Comparison of ENCODE assay signal across 18 mouse cellular contexts in genomic region chr12:29755872-29756265, GRCm38 (mm10).
DNase-seq lines count a peak whose midpoint lies in the region; ATAC-seq lines count a peak whose summit lies in the region.
"Had no signal": no experiment of that assay in that cellular context is flagged by ENCODE, and none has a peak within 500 bp of the region (broad histone marks: within the 10 kb centered on the region; RNA-seq: fewer than 3 reads in every experiment).

No protein-coding gene starts in this region.

- peak; percentile 22 for DNase-seq in forebrain, embryonic 14.5 days (ENCODE audit: low spot score)
- peak; percentile 61 to 63 for DNase-seq in left cerebral cortex, adult 18-20 months (ENCODE audit: low spot score in 2 of 2)
- no peak for DNase-seq in left cerebral cortex, adult 11 months (ENCODE audit: low spot score)
- DNase-seq in cerebellum, postnatal 10 days: peak; percentile 37 to 46
- peak; percentile 52 to 72 for DNase-seq in left cerebral cortex, postnatal 10 days (ENCODE audit: extremely low spot score in 1 of 2, low spot score in 2 of 2)
- DNase-seq in urinary bladder, postnatal 36 days (ENCODE audit: low spot score in 2 of 2): no peak
- no peak for DNase-seq in urinary bladder, postnatal 25 days (ENCODE audit: low spot score)
- DNase-seq: adrenal gland, postnatal 25 days; heart, adult 18-20 months; heart, postnatal 36 days; thymus, postnatal 25 days had no signal

- no peak; the same call in 1 of the 2 replicates for ATAC-seq in forebrain, embryonic 14.5 days
- ATAC-seq in forebrain, embryonic 12.5 days (ENCODE audit: low FRiP score): no peak
- ATAC-seq: lung, postnatal 0 days; midbrain, embryonic 16.5 days had no signal

- H3K4me3 ChIP-seq in forebrain, embryonic 14.5 days (ENCODE audit: low read depth, low read length): no peak overlapping the region
- no peak overlapping the region for H3K4me3 ChIP-seq in forebrain, embryonic 12.5 days (replicated peaks)
- H3K4me3 ChIP-seq: kidney, embryonic 15.5 days; limb, embryonic 15.5 days; neural tube, embryonic 13.5 days; stomach, embryonic 15.5 days had no signal

- WGBS in forebrain, embryonic 14.5 days: 80% methylated on average over 3 of the region's 3 CpGs
- 86% methylated on average over 3 of the region's 3 CpGs for WGBS in forebrain, embryonic 12.5 days

- H3K27me3 ChIP-seq in forebrain, embryonic 14.5 days (replicated peaks; ENCODE audit: control insufficient read depth, insufficient read depth, low read length): no peaks in the 10 kb centered on the region
- H3K27me3 ChIP-seq in forebrain, embryonic 12.5 days: no peaks in the 10 kb centered on the region
- H3K27me3 ChIP-seq: kidney, embryonic 15.5 days; limb, embryonic 15.5 days; neural tube, embryonic 13.5 days; stomach, embryonic 15.5 days had no signal

- H3K27ac ChIP-seq in forebrain, embryonic 14.5 days (ENCODE audit: low read depth, low read length): no peak overlapping the region
- no peak overlapping the region for H3K27ac ChIP-seq in forebrain, embryonic 12.5 days
- H3K27ac ChIP-seq: kidney, embryonic 15.5 days; limb, embryonic 15.5 days; neural tube, embryonic 13.5 days; stomach, embryonic 15.5 days had no signal

- no peaks in the 10 kb centered on the region for H3K36me3 ChIP-seq in forebrain, embryonic 14.5 days (ENCODE audit: control insufficient read depth, insufficient read depth, low read length)
- no peaks in the 10 kb centered on the region for H3K36me3 ChIP-seq in forebrain, embryonic 12.5 days (replicated peaks)
- H3K36me3 ChIP-seq: kidney, embryonic 15.5 days; limb, embryonic 15.5 days; stomach, embryonic 15.5 days had no signal

- H3K9me3 ChIP-seq in forebrain, embryonic 14.5 days (replicated peaks; ENCODE audit: control insufficient read depth, low read length): no peaks in the 10 kb centered on the region
- no peaks in the 10 kb centered on the region for H3K9me3 ChIP-seq in forebrain, embryonic 12.5 days
- H3K9me3 ChIP-seq: kidney, embryonic 15.5 days; limb, embryonic 15.5 days; neural tube, embryonic 13.5 days; stomach, embryonic 15.5 days had no signal

- intact Hi-C loops in left cerebral cortex, postnatal 10 days (cut with DNase I): no loop called here

- H3K9ac ChIP-seq in forebrain, embryonic 14.5 days (ENCODE audit: low read length): no peak overlapping the region
- no peak overlapping the region for H3K9ac ChIP-seq in forebrain, embryonic 12.5 days
- H3K9ac ChIP-seq: kidney, embryonic 15.5 days; limb, embryonic 15.5 days; neural tube, embryonic 13.5 days; stomach, embryonic 15.5 days had no signal

- H3K4me2 ChIP-seq in forebrain, embryonic 14.5 days (ENCODE audit: low read length): no peak overlapping the region
- no peak overlapping the region for H3K4me2 ChIP-seq in forebrain, embryonic 12.5 days
- H3K4me2 ChIP-seq: kidney, embryonic 15.5 days; limb, embryonic 15.5 days; neural tube, embryonic 13.5 days; stomach, embryonic 15.5 days had no signal

- H3K4me1 ChIP-seq in forebrain, embryonic 14.5 days (ENCODE audit: control insufficient read depth, insufficient read depth, low read length): 0 out of 2 replicates have a peak, but pooled peaks cover 1% of the 10 kb centered on the region
- no peaks in the 10 kb centered on the region for H3K4me1 ChIP-seq in forebrain, embryonic 12.5 days
- H3K4me1 ChIP-seq: kidney, embryonic 15.5 days; limb, embryonic 15.5 days; neural tube, embryonic 13.5 days; stomach, embryonic 15.5 days had no signal

Comparison
In these comparisons a context has a peak if more than half of its experiments do, and no peak if none do; other contexts are left out.
1. DNase-seq: peak in forebrain, embryonic 14.5 days (single experiment), left cerebral cortex, adult 18-20 months (2 of 2), cerebellum, postnatal 10 days (2 of 2) and left cerebral cortex, postnatal 10 days (2 of 2); none in left cerebral cortex, adult 11 months (single experiment), urinary bladder, postnatal 36 days (0 of 2) and urinary bladder, postnatal 25 days (single experiment).